Mouse (Mus musculus): ENCODE data around the gene Txnrd3. TPM values are rescaled to one million over a fixed set of nuclear protein-coding genes. Genes with fewer than 3 reads are reported as not detected.

The Txnrd3 gene
- 9.2 and 9.8 TPM in 2 replicates for polyA plus RNA-seq (2016; fragmentation: Nextera tagmentation; extraction: Ambion mirVana)

DNA sequence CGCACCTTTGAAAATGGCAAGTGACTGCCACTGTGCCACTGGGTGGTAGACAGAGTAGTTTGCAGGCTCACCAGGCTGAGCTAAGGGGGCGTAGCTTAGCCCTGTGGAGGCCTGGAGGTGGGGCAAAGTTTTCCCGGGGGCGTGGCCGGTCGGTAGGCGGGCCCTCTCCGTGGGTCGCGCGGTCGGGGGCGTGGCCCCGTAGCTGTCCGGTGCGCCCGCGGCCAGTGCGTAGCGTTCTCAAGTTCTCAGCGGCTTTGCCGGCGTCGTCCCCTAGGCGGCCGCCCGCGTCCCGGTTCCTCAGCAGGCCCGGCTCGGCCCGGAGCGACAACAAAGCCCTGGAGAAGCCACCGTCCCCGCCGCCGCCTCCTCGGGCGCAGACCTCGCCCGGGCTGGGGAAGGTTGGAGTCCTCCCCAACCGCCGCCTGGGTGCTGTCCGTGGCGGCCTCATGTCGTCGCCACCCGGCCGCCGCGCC is at the start of gene Txnrd3:
TSS of gene Txnrd3 (plus strand) at position 191 of the 473 bp plus-strand sequence.
- DNase-seq (ENCODE audit: low spot score): peak; percentile 93
- peak within 1 kb of the TSS; percentile 91 for H3K27ac ChIP-seq (replicated peaks)
- H3K27me3 ChIP-seq (replicated peaks; ENCODE audit: low read depth, poor library complexity, severe bottlenecking): no peaks in the 10 kb centered on the region
- no peaks in the 10 kb centered on the region for H3K9me3 ChIP-seq
- H3K4me3 ChIP-seq: peak within 1 kb of the TSS; percentile 81
- H3K4me1 ChIP-seq: peaks cover 12% of the 10 kb centered on the region; the same call in 1 of the 2 replicates
- WGBS: under 1% methylated on average over 51 of the region's 51 CpGs
- no peaks in the 10 kb centered on the region for H3K36me3 ChIP-seq (replicated peaks)

GRCm38 (mm10) chr6:89595018-89595776 is 48.6 kb upstream of the Txnrd3 start, which contains the start of gene Chchd6:
Chchd6 (minus strand) TSS chr6:89595652.
- Histone ChIP-seq H3K36me3 (replicated peaks) (no peaks in the 10 kb centered on the region), H3K27ac (replicated peaks) (peak within 1 kb of the TSS; percentile 78), H3K4me3 (peak within 1 kb of the TSS; percentile 84), H3K27me3 (replicated peaks; ENCODE audit: low read depth, poor library complexity, severe bottlenecking) (no peaks in the 10 kb centered on the region), H3K9me3 (peaks cover 4% of the 10 kb centered on the region; the same call in 1 of the 2 replicates), H3K4me1 (peaks cover 5% of the 10 kb centered on the region)
- DNase-seq (ENCODE audit: low spot score): peak; percentile 96
- whole genome bisulfite sequencing: under 1% methylated on average over 56 of the region's 56 CpGs

- WGBS: 28% methylated on average over 5 of the region's 5 CpGs
Measured at GRCm38 (mm10) chr6:89595777-89596146, 48.0 kb upstream of the Txnrd3 start.

GRCm38 (mm10) chr6:89596510-89596909 is 47.3 kb upstream of the Txnrd3 start:
- DNase-seq (ENCODE audit: low spot score): no peak
- peaks cover 5% of the 10 kb centered on the region for H3K4me1 ChIP-seq
- H3K36me3 ChIP-seq (replicated peaks): no peaks in the 10 kb centered on the region
- H3K4me3 ChIP-seq: no peak overlapping the region
- whole genome bisulfite sequencing: 92% methylated on average over 1 of the region's 1 CpGs
- no peak overlapping the region for H3K27ac ChIP-seq (replicated peaks)
- no peaks in the 10 kb centered on the region for H3K27me3 ChIP-seq (replicated peaks; ENCODE audit: low read depth, poor library complexity, severe bottlenecking)
- H3K9me3 ChIP-seq: peaks cover 6% of the 10 kb centered on the region; the same call in 1 of the 2 replicates

More at GRCm38 (mm10) chr6:89595777-89596146, 48.0 kb upstream of the Txnrd3 start:
- no peak overlapping the region for H3K27ac ChIP-seq (replicated peaks)
- H3K4me3 ChIP-seq: peak overlapping the region; percentile 84
- peaks cover 6% of the 10 kb centered on the region; the same call in 1 of the 2 replicates for H3K9me3 ChIP-seq
- no peaks in the 10 kb centered on the region for H3K27me3 ChIP-seq (replicated peaks; ENCODE audit: low read depth, poor library complexity, severe bottlenecking)
- H3K4me1 ChIP-seq: peaks cover 5% of the 10 kb centered on the region
- H3K36me3 ChIP-seq (replicated peaks): no peaks in the 10 kb centered on the region
- DNase-seq (ENCODE audit: low spot score): no peak

- H3K9me3 ChIP-seq: no peaks in the 10 kb centered on the region
- no peaks in the 10 kb centered on the region for H3K4me1 ChIP-seq
- WGBS: 78% methylated on average over 3 of the region's 3 CpGs
- H3K27ac ChIP-seq (replicated peaks): no peak overlapping the region
- no peak for DNase-seq (ENCODE audit: low spot score)
- H3K27me3 ChIP-seq (replicated peaks; ENCODE audit: low read depth, poor library complexity, severe bottlenecking): no peaks in the 10 kb centered on the region
- no peaks in the 10 kb centered on the region for H3K36me3 ChIP-seq (replicated peaks)
- H3K4me3 ChIP-seq: no peak overlapping the region
Measured at GRCm38 (mm10) chr6:89606096-89606495, 37.7 kb upstream of the Txnrd3 start.

DNA sequence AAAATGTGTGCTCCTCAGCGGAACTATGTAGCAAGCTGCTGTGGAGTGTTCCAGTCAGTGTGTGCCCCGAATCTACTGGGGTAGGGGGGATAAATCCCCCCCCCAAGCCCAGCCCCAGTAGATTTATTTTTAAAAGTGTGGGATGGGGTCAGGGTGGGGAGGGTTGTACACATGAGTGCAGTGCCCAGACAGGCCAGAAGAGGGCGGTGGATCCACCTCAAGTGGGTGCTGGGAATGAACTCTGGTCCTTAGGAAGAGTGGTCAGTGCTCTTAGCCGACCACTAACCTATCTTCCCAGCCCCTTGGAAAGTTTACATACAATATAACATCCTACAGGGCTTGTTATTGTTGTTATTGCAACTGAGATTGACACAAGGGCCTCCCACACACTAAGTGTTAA is 35.8 kb upstream of the Txnrd3 start:
- Histone ChIP-seq H3K36me3 (replicated peaks) (no peaks in the 10 kb centered on the region), H3K9me3 (no peaks in the 10 kb centered on the region), H3K27me3 (replicated peaks; ENCODE audit: low read depth, poor library complexity, severe bottlenecking) (no peaks in the 10 kb centered on the region), H3K4me1 (peaks cover 3% of the 10 kb centered on the region; the same call in 1 of the 2 replicates), H3K27ac (replicated peaks) (no peak overlapping the region), H3K4me3 (no peak overlapping the region)
- 43% methylated on average over 4 of the region's 4 CpGs for WGBS
- DNase-seq (ENCODE audit: low spot score): no peak

DNA sequence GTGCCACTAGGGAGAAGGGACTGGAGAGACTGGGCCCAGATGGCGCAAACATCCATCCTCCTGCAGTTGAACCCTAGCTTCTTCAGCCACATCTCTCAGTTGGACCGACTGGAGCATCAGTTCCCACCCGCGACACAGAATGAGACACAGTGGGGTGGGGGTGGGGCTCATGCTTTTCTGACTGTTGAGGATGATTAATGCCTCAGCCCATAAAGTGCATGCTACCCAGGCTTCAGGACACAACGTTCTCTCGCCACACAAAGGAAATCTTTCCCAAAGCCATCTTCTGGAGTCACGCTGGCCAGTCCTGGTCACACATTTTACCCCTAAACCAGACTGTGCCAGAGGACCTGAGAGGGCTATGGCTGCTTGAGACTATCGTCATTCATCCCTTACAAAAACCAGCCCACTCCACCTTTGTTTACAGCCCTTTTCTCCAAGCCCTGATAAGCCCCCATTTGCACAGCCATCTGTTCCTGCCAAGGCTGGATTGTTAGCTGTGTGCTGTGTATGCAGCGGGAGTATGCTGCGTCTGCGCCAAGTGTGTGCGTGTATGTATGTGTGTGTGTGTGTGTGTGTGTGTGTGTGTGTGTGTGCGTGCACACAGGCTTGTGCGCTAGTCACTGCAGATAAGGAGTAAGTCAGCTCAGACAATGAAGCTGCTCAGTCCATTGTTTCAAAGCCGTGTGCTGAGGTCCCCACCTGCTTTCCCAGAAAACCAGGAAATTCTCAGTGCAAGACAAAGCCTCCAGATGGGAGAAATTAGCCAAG is 30.3 kb upstream of the Txnrd3 start:
- H3K27me3 ChIP-seq (replicated peaks; ENCODE audit: low read depth, poor library complexity, severe bottlenecking): no peaks in the 10 kb centered on the region
- no peak overlapping the region for H3K4me3 ChIP-seq
- H3K36me3 ChIP-seq (replicated peaks): no peaks in the 10 kb centered on the region
- peak overlapping the region; percentile 83 for H3K27ac ChIP-seq (replicated peaks)
- WGBS: 67% methylated on average over 15 of the region's 15 CpGs
- DNase-seq (ENCODE audit: low spot score): peak; percentile 48
- peaks cover 31% of the 10 kb centered on the region for H3K4me1 ChIP-seq
- no peaks in the 10 kb centered on the region for H3K9me3 ChIP-seq

- H3K27ac ChIP-seq (replicated peaks): peak overlapping the region; percentile 83
- no peaks in the 10 kb centered on the region for H3K36me3 ChIP-seq (replicated peaks)
- H3K4me3 ChIP-seq: no peak overlapping the region
- DNase-seq (ENCODE audit: low spot score): no peak
- 26% methylated on average over 2 of the region's 2 CpGs for WGBS
- H3K9me3 ChIP-seq: no peaks in the 10 kb centered on the region
- no peaks in the 10 kb centered on the region for H3K27me3 ChIP-seq (replicated peaks; ENCODE audit: low read depth, poor library complexity, severe bottlenecking)
- H3K4me1 ChIP-seq: peaks cover 31% of the 10 kb centered on the region
Measured at GRCm38 (mm10) chr6:89614107-89614471, 29.7 kb upstream of the Txnrd3 start.

GRCm38 (mm10) chr6:89614596-89615372 is 29.0 kb upstream of the Txnrd3 start:
- no peak for DNase-seq (ENCODE audit: low spot score)
- H3K36me3 ChIP-seq (replicated peaks): no peaks in the 10 kb centered on the region
- no peaks in the 10 kb centered on the region for H3K9me3 ChIP-seq
- peaks cover 31% of the 10 kb centered on the region for H3K4me1 ChIP-seq
- H3K4me3 ChIP-seq: no peak overlapping the region
- H3K27me3 ChIP-seq (replicated peaks; ENCODE audit: low read depth, poor library complexity, severe bottlenecking): no peaks in the 10 kb centered on the region
- peak overlapping the region; percentile 83 for H3K27ac ChIP-seq (replicated peaks)
- 79% methylated on average over 7 of the region's 7 CpGs for WGBS

- Histone ChIP-seq H3K36me3 (replicated peaks) (no peaks in the 10 kb centered on the region), H3K4me3 (no peak overlapping the region), H3K9me3 (no peaks in the 10 kb centered on the region), H3K27ac (replicated peaks) (no peak overlapping the region), H3K27me3 (replicated peaks; ENCODE audit: low read depth, poor library complexity, severe bottlenecking) (no peaks in the 10 kb centered on the region), H3K4me1 (peaks cover 31% of the 10 kb centered on the region)
- WGBS: 56% methylated on average over 7 of the region's 7 CpGs
- no peak for DNase-seq (ENCODE audit: low spot score)
Measured at GRCm38 (mm10) chr6:89615373-89615755, 28.4 kb upstream of the Txnrd3 start.

- peak; percentile 6 for DNase-seq (ENCODE audit: low spot score)
- H3K9me3 ChIP-seq: no peaks in the 10 kb centered on the region
- H3K4me3 ChIP-seq: no peak overlapping the region
- H3K36me3 ChIP-seq (replicated peaks): no peaks in the 10 kb centered on the region
- 82% methylated on average over 3 of the region's 3 CpGs for WGBS
- H3K27ac ChIP-seq (replicated peaks): no peak overlapping the region
- no peaks in the 10 kb centered on the region for H3K27me3 ChIP-seq (replicated peaks; ENCODE audit: low read depth, poor library complexity, severe bottlenecking)
- H3K4me1 ChIP-seq: no peaks in the 10 kb centered on the region
Measured at GRCm38 (mm10) chr6:89622647-89623046, 21.1 kb upstream of the Txnrd3 start.
